19 mouse cellular contexts compared by ENCODE assay signal in genomic region chr9:49276542-49277334, GRCm38 (mm10). TPM values are rescaled to one million over a fixed set of nuclear protein-coding genes. Genes with fewer than 3 reads are reported as not detected.
DNase-seq lines count a peak whose midpoint lies in the region; ATAC-seq and TF ChIP-seq lines count a peak whose summit lies in the region.
"Had no signal": no experiment of that assay in that cellular context is flagged by ENCODE, and none has a peak within 500 bp of the region (broad histone marks: within the 10 kb centered on the region; RNA-seq: fewer than 3 reads in every experiment).

No protein-coding gene starts in this region.

- no peaks in the 10 kb centered on the region for H3K4me1 ChIP-seq in embryonic facial prominence, embryonic 14.5 days (ENCODE audit: control insufficient read depth, insufficient read depth, low read length)
- H3K4me1 ChIP-seq in embryonic facial prominence, embryonic 10.5 days: no peaks in the 10 kb centered on the region; the same call in 1 of the 2 replicates
- no peaks in the 10 kb centered on the region for H3K4me1 ChIP-seq in liver, postnatal 0 days (ENCODE audit: insufficient read depth)
- no peaks in the 10 kb centered on the region for H3K4me1 ChIP-seq in liver, embryonic 12.5 days
- no peaks in the 10 kb centered on the region for H3K4me1 ChIP-seq in lung, postnatal 0 days (ENCODE audit: insufficient read depth, low read depth, low read length)
- H3K4me1 ChIP-seq: heart, embryonic 12.5 days had no signal

- no peak for TF ChIP-seq CTCF in liver, postnatal 0 days (IDR thresholded peaks at IDR 0.05; ENCODE audit: low read depth)
- no peak for TF ChIP-seq CTCF in lung, postnatal 0 days (IDR thresholded peaks at IDR 0.05)

- no peak overlapping the region for H3K4me2 ChIP-seq in embryonic facial prominence, embryonic 14.5 days (ENCODE audit: low read depth, low read length)
- no peak overlapping the region for H3K4me2 ChIP-seq in liver, postnatal 0 days (ENCODE audit: low read depth, low read length)
- H3K4me2 ChIP-seq in liver, embryonic 12.5 days: no peak overlapping the region
- no peak overlapping the region for H3K4me2 ChIP-seq in lung, postnatal 0 days (replicated peaks; ENCODE audit: low read depth, low read length)
- H3K4me2 ChIP-seq: forebrain, embryonic 15.5 days; heart, embryonic 12.5 days; hindbrain, embryonic 12.5 days had no signal

- ATAC-seq in embryonic facial prominence, embryonic 14.5 days (ENCODE audit: low read depth): no peak
- no peak for ATAC-seq in liver, postnatal 0 days
- no peak for ATAC-seq in liver, embryonic 12.5 days
- no peak for ATAC-seq in lung, postnatal 0 days
- ATAC-seq: hindbrain, embryonic 16.5 days had no signal

- H3K27ac ChIP-seq in embryonic facial prominence, embryonic 14.5 days (replicated peaks; ENCODE audit: low read depth, low read length): no peak overlapping the region
- H3K27ac ChIP-seq in embryonic facial prominence, embryonic 10.5 days (replicated peaks): no peak overlapping the region
- no peak overlapping the region for H3K27ac ChIP-seq in liver, postnatal 0 days (ENCODE audit: low read depth)
- no peak overlapping the region for H3K27ac ChIP-seq in liver, embryonic 12.5 days
- no peak overlapping the region for H3K27ac ChIP-seq in lung, postnatal 0 days (ENCODE audit: low read length)
- H3K27ac ChIP-seq: heart, adult 2 months; hindbrain, embryonic 12.5 days had no signal

- no peak overlapping the region for H3K9ac ChIP-seq in embryonic facial prominence, embryonic 14.5 days (ENCODE audit: low read depth, low read length)
- H3K9ac ChIP-seq in liver, postnatal 0 days (replicated peaks): no peak overlapping the region
- no peak overlapping the region for H3K9ac ChIP-seq in liver, embryonic 12.5 days
- no peak overlapping the region for H3K9ac ChIP-seq in lung, postnatal 0 days (replicated peaks; ENCODE audit: low read depth)
- H3K9ac ChIP-seq: forebrain, embryonic 15.5 days; heart, embryonic 12.5 days; hindbrain, embryonic 12.5 days had no signal

- no peaks in the 10 kb centered on the region for H3K27me3 ChIP-seq in embryonic facial prominence, embryonic 14.5 days (replicated peaks; ENCODE audit: control insufficient read depth, insufficient read depth, low read length)
- no peaks in the 10 kb centered on the region for H3K27me3 ChIP-seq in embryonic facial prominence, embryonic 10.5 days (replicated peaks; ENCODE audit: low read depth, poor library complexity, severe bottlenecking)
- H3K27me3 ChIP-seq in liver, postnatal 0 days (ENCODE audit: insufficient read depth, low read length): no peaks in the 10 kb centered on the region
- no peaks in the 10 kb centered on the region for H3K27me3 ChIP-seq in liver, embryonic 12.5 days (replicated peaks)
- no peaks in the 10 kb centered on the region for H3K27me3 ChIP-seq in lung, postnatal 0 days (replicated peaks; ENCODE audit: insufficient read depth, low read length)
- H3K27me3 ChIP-seq: forebrain, embryonic 15.5 days; heart, embryonic 12.5 days had no signal

- H3K4me3 ChIP-seq in embryonic facial prominence, embryonic 14.5 days (ENCODE audit: low read depth, low read length): no peak overlapping the region
- H3K4me3 ChIP-seq in embryonic facial prominence, embryonic 10.5 days: no peak overlapping the region
- H3K4me3 ChIP-seq in liver, postnatal 0 days (ENCODE audit: low read depth, low read length): no peak overlapping the region
- H3K4me3 ChIP-seq in liver, embryonic 12.5 days: no peak overlapping the region
- no peak overlapping the region for H3K4me3 ChIP-seq in lung, postnatal 0 days (ENCODE audit: low read depth, low read length)
- H3K4me3 ChIP-seq: forebrain, embryonic 15.5 days; heart, adult 2 months; heart, embryonic 12.5 days; hindbrain, embryonic 12.5 days had no signal

- H3K9me3 ChIP-seq in embryonic facial prominence, embryonic 14.5 days (ENCODE audit: control insufficient read depth, low read length): no peaks in the 10 kb centered on the region
- no peaks in the 10 kb centered on the region for H3K9me3 ChIP-seq in embryonic facial prominence, embryonic 10.5 days
- no peaks in the 10 kb centered on the region for H3K9me3 ChIP-seq in liver, postnatal 0 days (ENCODE audit: low read length)
- no peaks in the 10 kb centered on the region for H3K9me3 ChIP-seq in liver, embryonic 12.5 days (replicated peaks)
- H3K9me3 ChIP-seq in lung, postnatal 0 days (ENCODE audit: low read length): no peaks in the 10 kb centered on the region
- H3K9me3 ChIP-seq: forebrain, embryonic 15.5 days; heart, embryonic 12.5 days; hindbrain, embryonic 12.5 days had no signal

- TF ChIP-seq EP300 in liver, postnatal 0 days (IDR thresholded peaks at IDR 0.05; ENCODE audit: low read depth): no peak
- TF ChIP-seq EP300 in lung, postnatal 0 days (IDR thresholded peaks at IDR 0.05): no peak

- 75% methylated on average over 11 of the region's 11 CpGs for whole genome bisulfite sequencing in embryonic facial prominence, embryonic 14.5 days
- WGBS in embryonic facial prominence, embryonic 10.5 days: 90% methylated on average over 11 of the region's 11 CpGs
- WGBS in liver, postnatal 0 days (ENCODE audit: insufficient replicate concordance): 83% methylated on average over 11 of the region's 11 CpGs
- WGBS in liver, embryonic 12.5 days (ENCODE audit: insufficient replicate concordance): 75% methylated on average over 11 of the region's 11 CpGs
- WGBS in lung, postnatal 0 days: 49% methylated on average over 11 of the region's 11 CpGs

- peak; percentile 36 for DNase-seq in embryonic facial prominence, embryonic 14.5 days (ENCODE audit: low spot score)
- DNase-seq in embryonic facial prominence, embryonic 10.5 days (ENCODE audit: low spot score): no peak
- peak; percentile 3 for DNase-seq in liver, postnatal 0 days
- DNase-seq in lung, postnatal 10 days: peak; percentile 14
- no peak for DNase-seq in lung, postnatal 0 days (ENCODE audit: low spot score)
- DNase-seq in frontal cortex, postnatal 36 days (ENCODE audit: low spot score in 2 of 2): no peak
- DNase-seq: cerebellum, adult 9-11 months; gastrocnemius, postnatal 10 days; heart, adult 2 months; heart, postnatal 4 days had no signal

- no peaks in the 10 kb centered on the region for H3K36me3 ChIP-seq in embryonic facial prominence, embryonic 14.5 days (ENCODE audit: control insufficient read depth, insufficient read depth, low read length)
- H3K36me3 ChIP-seq in embryonic facial prominence, embryonic 10.5 days (replicated peaks): no peaks in the 10 kb centered on the region
- H3K36me3 ChIP-seq in liver, postnatal 0 days (replicated peaks; ENCODE audit: insufficient read depth, low read length): no peaks in the 10 kb centered on the region
- H3K36me3 ChIP-seq in liver, embryonic 12.5 days: no peaks in the 10 kb centered on the region
- H3K36me3 ChIP-seq in lung, postnatal 0 days (ENCODE audit: insufficient read depth, low read length): no peaks in the 10 kb centered on the region
- H3K36me3 ChIP-seq: forebrain, embryonic 15.5 days; heart, embryonic 12.5 days; hindbrain, embryonic 12.5 days had no signal

RNA-seq across cellular contexts. Expression of gene Gm4894, which starts 26.4 kb away (rescaled TPM):
- polyA plus RNA-seq in embryonic facial prominence, embryonic 14.5 days (2014; fragmentation: Nextera tagmentation; extraction: Ambion mirVana): not detected in 2 replicates
- polyA plus RNA-seq in embryonic facial prominence, embryonic 10.5 days (2016; fragmentation: Nextera tagmentation; extraction: Ambion mirVana): not detected in 2 replicates
- not detected in 2 replicates for polyA plus RNA-seq in liver, postnatal 0 days (2015; fragmentation: Nextera tagmentation; extraction: Ambion mirVana)
- polyA plus RNA-seq in liver, embryonic 12.5 days (2016; fragmentation: Nextera tagmentation; extraction: Ambion mirVana): not detected in 2 replicates
- not detected in 2 replicates for polyA plus RNA-seq in lung, postnatal 0 days (2015; fragmentation: Nextera tagmentation; extraction: Ambion mirVana)
- polyA plus RNA-seq: C2C12; embryonic facial prominence, embryonic 11.5 days; forebrain, embryonic 11.5 days; forebrain, embryonic 15.5 days; heart, adult 2 months; heart, embryonic 12.5 days; heart, embryonic 16.5 days; hindbrain, embryonic 12.5 days; hindbrain, embryonic 16.5 days had no signal

Comparison
In these comparisons a context has a peak if more than half of its experiments do, and no peak if none do; other contexts are left out.
1. DNase-seq: peak in embryonic facial prominence, embryonic 14.5 days (single experiment), liver, postnatal 0 days (single experiment) and lung, postnatal 10 days (single experiment); none in embryonic facial prominence, embryonic 10.5 days (single experiment), lung, postnatal 0 days (single experiment) and frontal cortex, postnatal 36 days (0 of 2).